Mouse (Mus musculus) lung, embryonic 16.5 days (tissue): ENCODE data around the gene Znrf1. TPM values are rescaled to one million over a fixed set of nuclear protein-coding genes. Genes with fewer than 3 reads are reported as not detected.

Source experiments
- ATAC-seq: fragments of 200-750 bp; cut with Nextera tagmentation; 2 replicates; pipeline ENCODE4 v1.8.0; 2017; ENCODE audit warnings: low read depth, mild to moderate bottlenecking, moderate library complexity
- H3K27ac ChIP-seq: fragments of 300-500 bp; sonication (generic); 2 replicates; pipeline ENCODE4 v1.5.1; 2014; ENCODE audit warnings: mild to moderate bottlenecking, control low read depth, low read length
- H3K27me3 ChIP-seq: fragments of 300-500 bp; sonication (generic); 2 replicates; pipeline ENCODE4 v1.6.1; 2014; ENCODE audit warnings: low read depth, low read length, mixed read lengths; ENCODE audit not compliant: control insufficient read depth, insufficient read depth
- H3K36me3 ChIP-seq: fragments of 300-500 bp; sonication (generic); 2 replicates; pipeline ENCODE4 v1.6.1; 2014; ENCODE audit warnings: low read length; ENCODE audit not compliant: control insufficient read depth, insufficient read depth
- H3K4me1 ChIP-seq: fragments of 300-500 bp; sonication (generic); replicated peaks from 2 replicates; pipeline ENCODE4 v1.6.1; 2014; ENCODE audit warnings: low read length, mixed read lengths; ENCODE audit not compliant: control insufficient read depth, insufficient read depth
- H3K4me2 ChIP-seq: fragments of 300-500 bp; sonication (generic); 2 replicates; pipeline ENCODE4 v1.6.1; 2014; ENCODE audit warnings: low read depth, low read length, control low read depth
- H3K4me3 ChIP-seq: fragments of 300-500 bp; sonication (generic); 2 replicates; pipeline ENCODE4 v1.5.1; 2014; ENCODE audit warnings: mild to moderate bottlenecking, low read length, control low read depth
- H3K9ac ChIP-seq: fragments of 300-500 bp; sonication (generic); 2 replicates; pipeline ENCODE4 v1.6.1; 2014; ENCODE audit warnings: low read length, control low read depth
- H3K9me3 ChIP-seq: fragments of 300-500 bp; sonication (generic); 2 replicates; pipeline ENCODE4 v1.6.1; 2016; ENCODE audit warnings: low read length; ENCODE audit not compliant: control insufficient read depth
- WGBS: fragments of 180-500 bp; shearing (Covaris S2); extraction: QIAGEN DNeasy Blood & Tissue Kit; methylation state at CpG from one replicate; pipeline ENCODE4 v1.1.7; 2014; 5-methylcytosine and 5-hydroxymethylcytosine counted together
- polyA plus RNA-seq: library from polyadenylated mRNA; unstranded; fragments of >200 nt; fragmentation: Nextera tagmentation; extraction: Ambion mirVana; gene quantifications from 2 replicates; pipeline ENCODE4 v1.2.1, GENCODE M21; 2015

Gene Znrf1
- polyA plus RNA-seq, 1 experiment from 2014 or later, result 18.3 TPM

GRCm38 (mm10) chr8:111508566-111508965 is 27.3 kb upstream of the Znrf1 start:
- no peak overlapping the region for H3K4me3 ChIP-seq
- H3K4me2 ChIP-seq, result no peak overlapping the region
- no peak overlapping the region for H3K27ac ChIP-seq
- H3K9ac ChIP-seq, result no peak overlapping the region
- no peaks in the 10 kb centered on the region for H3K9me3 ChIP-seq
- ATAC-seq, result peak; percentile 31; the same call in 1 of the 2 replicates
- no peaks in the 10 kb centered on the region for H3K4me1 ChIP-seq
- WGBS, result 26% methylated on average over 2 of the region's 2 CpGs
- H3K27me3 ChIP-seq, result no peaks in the 10 kb centered on the region
- H3K36me3 ChIP-seq, result no peaks in the 10 kb centered on the region

- Histone ChIP-seq H3K36me3 (no peaks in the 10 kb centered on the region), H3K27ac (0 out of 2 replicates have a peak overlapping the region, but pooled peaks have one; percentile 6), H3K4me2 (no peak overlapping the region), H3K4me3 (no peak overlapping the region), H3K9me3 (no peaks in the 10 kb centered on the region), H3K9ac (no peak overlapping the region), H3K27me3 (no peaks in the 10 kb centered on the region), H3K4me1 (no peaks in the 10 kb centered on the region)
- WGBS, result 61% methylated on average over 11 of the region's 11 CpGs
- ATAC-seq, result no peak
These were observed 26.6 kb upstream of the Znrf1 start for GRCm38 (mm10) chr8:111509278-111509677.

GRCm38 (mm10) chr8:111510401-111510800 is 25.5 kb upstream of the Znrf1 start:
- no peaks in the 10 kb centered on the region for H3K36me3 ChIP-seq
- H3K9me3 ChIP-seq, result no peaks in the 10 kb centered on the region
- H3K4me2 ChIP-seq, result no peak overlapping the region
- no peaks in the 10 kb centered on the region for H3K4me1 ChIP-seq
- ATAC-seq, result no peak
- H3K27ac ChIP-seq, result no peak overlapping the region
- no peaks in the 10 kb centered on the region for H3K27me3 ChIP-seq
- no peak overlapping the region for H3K4me3 ChIP-seq
- WGBS, result 48% methylated on average over 4 of the region's 4 CpGs
- H3K9ac ChIP-seq, result no peak overlapping the region

- Histone ChIP-seq H3K27me3 (no peaks in the 10 kb centered on the region), H3K4me2 (no peak overlapping the region), H3K9me3 (no peaks in the 10 kb centered on the region), H3K4me1 (no peaks in the 10 kb centered on the region), H3K4me3 (no peak overlapping the region), H3K27ac (no peak overlapping the region), H3K36me3 (no peaks in the 10 kb centered on the region), H3K9ac (no peak overlapping the region)
- WGBS, result 73% methylated on average over 7 of the region's 7 CpGs
- ATAC-seq, result no peak
These were observed 23.0 kb upstream of the Znrf1 start for GRCm38 (mm10) chr8:111512941-111513340.

GRCm38 (mm10) chr8:111513446-111513845 is 22.5 kb upstream of the Znrf1 start:
- H3K4me3 ChIP-seq, result no peak overlapping the region
- 77% methylated on average over 8 of the region's 8 CpGs for WGBS
- no peaks in the 10 kb centered on the region for H3K27me3 ChIP-seq
- no peaks in the 10 kb centered on the region for H3K4me1 ChIP-seq
- no peaks in the 10 kb centered on the region for H3K9me3 ChIP-seq
- no peak overlapping the region for H3K27ac ChIP-seq
- H3K36me3 ChIP-seq, result no peaks in the 10 kb centered on the region
- no peak overlapping the region for H3K9ac ChIP-seq
- H3K4me2 ChIP-seq, result no peak overlapping the region
- ATAC-seq, result no peak

GRCm38 (mm10) chr8:111516451-111517035 is 19.4 kb upstream of the Znrf1 start:
- peaks cover 6% of the 10 kb centered on the region for H3K4me1 ChIP-seq
- no peak overlapping the region for H3K4me3 ChIP-seq
- H3K36me3 ChIP-seq, result no peaks in the 10 kb centered on the region
- H3K9me3 ChIP-seq, result no peaks in the 10 kb centered on the region
- H3K27me3 ChIP-seq, result no peaks in the 10 kb centered on the region
- H3K27ac ChIP-seq, result no peak overlapping the region
- H3K4me2 ChIP-seq, result no peak overlapping the region
- no peak for ATAC-seq
- 69% methylated on average over 7 of the region's 7 CpGs for WGBS
- no peak overlapping the region for H3K9ac ChIP-seq

GRCm38 (mm10) chr8:111517466-111517865 is 18.4 kb upstream of the Znrf1 start:
- no peak overlapping the region for H3K4me3 ChIP-seq
- whole genome bisulfite sequencing, result 81% methylated on average over 2 of the region's 2 CpGs
- H3K4me1 ChIP-seq, result peaks cover 8% of the 10 kb centered on the region
- H3K9ac ChIP-seq, result no peak overlapping the region
- H3K36me3 ChIP-seq, result no peaks in the 10 kb centered on the region
- no peaks in the 10 kb centered on the region for H3K9me3 ChIP-seq
- H3K27me3 ChIP-seq, result no peaks in the 10 kb centered on the region
- H3K27ac ChIP-seq, result no peak overlapping the region
- ATAC-seq, result no peak
- no peak overlapping the region for H3K4me2 ChIP-seq

GRCm38 (mm10) chr8:111521713-111522429 is 14.0 kb upstream of the Znrf1 start, which contains the start of gene Wdr59:
Wdr59 (minus strand) TSS chr8:111522092.
- peak within 1 kb of the TSS; percentile 73 for H3K4me3 ChIP-seq
- under 1% methylated on average over 30 of the region's 34 CpGs for WGBS
- H3K4me1 ChIP-seq, result peaks cover 8% of the 10 kb centered on the region
- ATAC-seq, result peak; percentile 100
- no peaks in the 10 kb centered on the region for H3K27me3 ChIP-seq
- no peaks in the 10 kb centered on the region for H3K36me3 ChIP-seq
- no peaks in the 10 kb centered on the region for H3K9me3 ChIP-seq
- peak within 1 kb of the TSS; percentile 71 for H3K9ac ChIP-seq
- no peak within 1 kb of the TSS; the same call in 1 of the 2 replicates for H3K27ac ChIP-seq
- H3K4me2 ChIP-seq, result peak within 1 kb of the TSS; percentile 57

GRCm38 (mm10) chr8:111526403-111527024 is 9.4 kb upstream of the Znrf1 start:
- H3K4me2 ChIP-seq, result no peak overlapping the region
- H3K4me1 ChIP-seq, result 0 out of 2 replicates have a peak, but pooled peaks cover 2% of the 10 kb centered on the region
- H3K9ac ChIP-seq, result no peak overlapping the region
- H3K27me3 ChIP-seq, result no peaks in the 10 kb centered on the region
- no peaks in the 10 kb centered on the region for H3K9me3 ChIP-seq
- ATAC-seq, result no peak
- no peak overlapping the region for H3K4me3 ChIP-seq
- 54% methylated on average over 6 of the region's 6 CpGs for WGBS
- H3K36me3 ChIP-seq, result no peaks in the 10 kb centered on the region
- no peak overlapping the region for H3K27ac ChIP-seq
